Mouse (Mus musculus): ENCODE measurements around the gene Rab31. TPM values are rescaled to one million over a fixed set of nuclear protein-coding genes. Genes with fewer than 3 reads are reported as not detected.

Gene Rab31
- polyA plus RNA-seq, 1 experiment from 2014 or later: 73.0 TPM

DNA sequence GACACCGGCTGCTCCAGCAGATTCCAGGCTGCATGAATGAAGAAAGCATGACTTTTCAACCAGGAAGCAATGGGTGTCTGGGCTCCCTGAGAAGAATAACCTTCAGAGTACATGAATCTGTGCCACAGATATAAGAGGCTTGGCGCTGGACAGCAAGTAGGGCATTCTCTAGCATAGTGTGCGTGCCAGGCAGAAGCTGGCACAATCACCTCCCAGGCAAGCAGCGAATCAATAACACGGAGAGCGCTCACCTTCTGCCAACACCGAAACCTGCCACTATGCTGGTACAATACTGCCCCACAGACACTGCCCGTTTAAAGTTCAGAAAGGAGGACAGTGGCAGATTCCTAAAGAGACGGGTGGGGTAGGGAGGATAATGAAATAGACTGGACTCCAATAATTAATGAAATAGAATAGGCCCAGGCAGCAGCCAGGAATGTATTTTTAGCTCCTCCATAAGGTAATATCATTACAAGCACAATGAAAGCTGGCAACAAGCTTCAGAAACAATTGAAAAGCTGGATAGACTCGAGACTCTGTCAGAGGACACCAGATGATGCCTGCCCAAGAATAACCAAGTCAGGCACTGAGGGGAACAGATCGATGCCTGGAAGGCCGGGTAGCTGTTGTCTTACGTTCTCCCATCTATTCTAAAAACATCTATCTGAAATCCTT lies 59.6 kb downstream of the Rab31 start:
- Histone ChIP-seq H3K9me3 (peaks cover 16% of the 10 kb centered on the region), H3K36me3 (peaks cover 45% of the 10 kb centered on the region), H3K4me3 (no peak overlapping the region), H3K9ac (no peak overlapping the region), H3K27ac (no peak overlapping the region), H3K4me2 (no peak overlapping the region), H3K4me1 (replicated peaks) (no peaks in the 10 kb centered on the region), H3K27me3 (no peaks in the 10 kb centered on the region)
- no peak for ATAC-seq (ENCODE audit: low FRiP score)
- WGBS: 92% methylated on average over 13 of the region's 13 CpGs

- no peak overlapping the region for H3K4me2 ChIP-seq
- H3K9me3 ChIP-seq: peaks cover 16% of the 10 kb centered on the region
- H3K4me1 ChIP-seq (replicated peaks): no peaks in the 10 kb centered on the region
- H3K36me3 ChIP-seq: peaks cover 37% of the 10 kb centered on the region
- ATAC-seq (ENCODE audit: low FRiP score): no peak
- no peak overlapping the region for H3K4me3 ChIP-seq
- H3K27ac ChIP-seq: no peak overlapping the region
- no peak overlapping the region for H3K9ac ChIP-seq
- no peaks in the 10 kb centered on the region for H3K27me3 ChIP-seq
- 95% methylated on average over 5 of the region's 5 CpGs for WGBS
Measured at GRCm38 (mm10) chr17:65711779-65712178, 60.8 kb downstream of the Rab31 start.

- ATAC-seq (ENCODE audit: low FRiP score): no peak
- Histone ChIP-seq H3K27ac (no peak overlapping the region), H3K4me3 (no peak overlapping the region), H3K4me2 (no peak overlapping the region), H3K9me3 (peaks cover 16% of the 10 kb centered on the region), H3K27me3 (no peaks in the 10 kb centered on the region), H3K4me1 (replicated peaks) (no peaks in the 10 kb centered on the region), H3K36me3 (peaks cover 31% of the 10 kb centered on the region), H3K9ac (no peak overlapping the region)
- WGBS: 89% methylated on average over 11 of the region's 11 CpGs
Measured at GRCm38 (mm10) chr17:65710576-65710975, 62.0 kb downstream of the Rab31 start.

GRCm38 (mm10) chr17:65706220-65706619 lies 66.3 kb downstream of the Rab31 start:
- peaks cover 11% of the 10 kb centered on the region for H3K36me3 ChIP-seq
- WGBS: 87% methylated on average over 5 of the region's 5 CpGs
- H3K9me3 ChIP-seq: peaks cover 3% of the 10 kb centered on the region
- H3K4me1 ChIP-seq (replicated peaks): peaks cover 15% of the 10 kb centered on the region
- no peak overlapping the region for H3K9ac ChIP-seq
- no peak overlapping the region for H3K4me3 ChIP-seq
- H3K27ac ChIP-seq: no peak overlapping the region
- no peak overlapping the region for H3K4me2 ChIP-seq
- ATAC-seq (ENCODE audit: low FRiP score): no peak
- no peaks in the 10 kb centered on the region for H3K27me3 ChIP-seq

- no peak overlapping the region for H3K4me3 ChIP-seq
- H3K9ac ChIP-seq: no peak overlapping the region
- no peaks in the 10 kb centered on the region for H3K36me3 ChIP-seq
- no peak for ATAC-seq (ENCODE audit: low FRiP score)
- WGBS: 83% methylated on average over 13 of the region's 13 CpGs
- no peak overlapping the region for H3K27ac ChIP-seq
- H3K9me3 ChIP-seq: no peaks in the 10 kb centered on the region
- no peak overlapping the region for H3K4me2 ChIP-seq
- H3K27me3 ChIP-seq: no peaks in the 10 kb centered on the region
- H3K4me1 ChIP-seq (replicated peaks): peaks cover 28% of the 10 kb centered on the region
Measured at GRCm38 (mm10) chr17:65703527-65704391, 68.8 kb downstream of the Rab31 start.

DNA sequence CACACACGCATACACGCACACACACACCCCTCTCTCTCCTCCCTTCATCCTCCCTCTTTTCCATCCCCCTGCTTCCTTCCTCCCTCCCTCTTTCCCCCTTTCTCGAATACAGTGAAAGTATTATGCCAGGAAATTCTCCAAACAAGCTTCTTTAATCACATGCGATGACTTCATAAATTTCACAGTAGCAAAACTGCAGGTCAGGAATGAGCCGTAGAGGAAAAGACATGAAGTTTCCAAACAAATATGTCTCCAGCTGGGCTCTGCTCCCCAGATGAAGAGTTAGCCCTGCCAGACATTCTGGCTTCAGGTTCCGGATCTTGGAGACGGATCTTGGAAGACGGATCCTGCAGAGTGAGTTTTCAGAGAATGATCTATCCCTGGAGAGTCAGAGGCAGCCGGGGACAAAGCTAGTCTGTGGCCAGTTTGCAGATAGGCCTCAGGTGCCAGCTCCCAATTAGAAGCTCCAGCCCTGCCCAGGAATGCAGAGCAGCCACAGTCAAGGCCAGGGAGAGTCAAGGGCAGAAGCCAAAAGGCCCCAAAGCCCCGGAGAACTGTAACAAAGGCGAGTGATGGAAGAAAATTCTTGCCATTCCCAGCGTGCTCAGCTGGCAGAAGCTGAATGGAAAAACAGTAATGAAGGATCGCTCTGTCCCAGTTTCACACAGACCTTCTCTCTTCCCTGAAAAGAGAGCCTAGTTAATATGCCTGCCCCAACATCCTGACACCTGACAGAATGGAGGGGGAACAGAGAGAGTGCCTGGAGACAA lies 70.6 kb downstream of the Rab31 start:
- WGBS: 32% methylated on average over 13 of the region's 13 CpGs
- Histone ChIP-seq H3K4me2 (0 out of 2 replicates have a peak overlapping the region, but pooled peaks have one; percentile 10), H3K27me3 (no peaks in the 10 kb centered on the region), H3K27ac (peak overlapping the region; percentile 86), H3K9ac (peak overlapping the region; percentile 39; the same call in 1 of the 2 replicates), H3K9me3 (no peaks in the 10 kb centered on the region), H3K4me1 (replicated peaks) (peaks cover 34% of the 10 kb centered on the region), H3K36me3 (no peaks in the 10 kb centered on the region), H3K4me3 (no peak overlapping the region)
- ATAC-seq (ENCODE audit: low FRiP score): peak; percentile 64

GRCm38 (mm10) chr17:65701356-65701755 lies 71.2 kb downstream of the Rab31 start:
- WGBS: 76% methylated on average over 8 of the region's 8 CpGs
- ATAC-seq (ENCODE audit: low FRiP score): no peak
- no peak overlapping the region for H3K4me2 ChIP-seq
- H3K27me3 ChIP-seq: no peaks in the 10 kb centered on the region
- H3K9ac ChIP-seq: no peak overlapping the region
- H3K36me3 ChIP-seq: no peaks in the 10 kb centered on the region
- H3K9me3 ChIP-seq: no peaks in the 10 kb centered on the region
- peak overlapping the region; percentile 86 for H3K27ac ChIP-seq
- H3K4me1 ChIP-seq (replicated peaks): peaks cover 34% of the 10 kb centered on the region
- no peak overlapping the region for H3K4me3 ChIP-seq

DNA sequence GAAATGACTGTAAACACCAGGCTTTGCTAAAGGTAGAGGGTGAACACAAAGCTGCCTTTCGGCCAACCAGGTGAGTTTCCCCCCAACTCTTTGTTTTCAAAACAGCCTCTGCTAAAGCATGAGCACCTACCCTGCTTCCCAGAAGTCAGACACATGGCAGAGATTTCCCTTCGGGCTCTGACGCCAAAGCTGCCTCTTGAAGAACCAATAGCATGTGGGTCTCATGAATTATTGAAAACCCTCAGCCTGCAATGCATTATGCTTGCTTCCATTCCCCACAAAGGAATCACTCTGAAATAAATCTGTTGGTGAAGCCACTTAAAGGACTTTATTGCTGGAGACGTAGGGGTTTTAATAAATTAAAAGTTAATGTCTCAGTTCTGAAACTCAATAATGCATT lies 72.5 kb downstream of the Rab31 start:
- no peaks in the 10 kb centered on the region for H3K27me3 ChIP-seq
- ATAC-seq (ENCODE audit: low FRiP score): peak; percentile 68
- no peak overlapping the region for H3K4me3 ChIP-seq
- whole genome bisulfite sequencing: 35% methylated on average over 4 of the region's 4 CpGs
- peaks cover 34% of the 10 kb centered on the region for H3K4me1 ChIP-seq (replicated peaks)
- no peak overlapping the region for H3K9ac ChIP-seq
- no peaks in the 10 kb centered on the region for H3K9me3 ChIP-seq
- 0 out of 2 replicates have a peak overlapping the region, but pooled peaks have one; percentile 8 for H3K4me2 ChIP-seq
- peak overlapping the region; percentile 86 for H3K27ac ChIP-seq
- H3K36me3 ChIP-seq: peaks cover under 1% of the 10 kb centered on the region; the same call in 1 of the 2 replicates

DNA sequence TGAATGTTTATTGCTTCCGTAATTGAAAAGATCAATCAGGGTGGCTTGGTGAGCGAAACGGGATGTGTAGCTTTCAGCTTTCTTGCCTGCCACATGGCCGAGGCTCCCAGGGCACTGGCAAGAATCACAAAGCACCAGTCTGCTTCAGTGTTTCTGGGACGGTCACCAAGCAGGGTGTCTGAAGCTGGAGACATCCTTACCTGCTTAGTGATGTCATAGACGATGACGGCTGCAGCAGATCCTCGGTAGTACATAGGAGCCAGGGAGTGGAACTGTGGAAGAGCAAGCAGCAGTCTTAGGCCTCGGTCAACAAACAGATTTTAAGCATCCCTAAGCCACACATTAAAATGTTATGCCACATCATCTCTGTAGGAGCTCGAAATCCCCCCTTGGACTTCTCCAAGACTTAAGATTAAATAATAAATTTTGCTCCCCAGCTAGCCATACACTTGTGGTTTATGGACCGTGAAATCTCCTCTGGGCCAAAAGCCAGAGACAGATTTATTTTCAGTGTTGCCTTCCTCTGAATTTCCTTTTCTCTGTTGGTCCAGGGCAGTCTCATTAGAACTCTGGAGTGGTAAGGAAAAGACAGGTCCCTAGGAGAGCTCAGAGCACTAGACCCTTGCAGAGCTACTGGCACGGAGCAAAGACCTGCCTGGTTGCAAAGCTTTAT lies 74.6 kb downstream of the Rab31 start:
- no peaks in the 10 kb centered on the region for H3K27me3 ChIP-seq
- no peak overlapping the region for H3K4me3 ChIP-seq
- peaks cover 34% of the 10 kb centered on the region for H3K4me1 ChIP-seq (replicated peaks)
- peaks cover 4% of the 10 kb centered on the region; the same call in 1 of the 2 replicates for H3K36me3 ChIP-seq
- peak overlapping the region; percentile 45; the same call in 1 of the 2 replicates for H3K27ac ChIP-seq
- no peak overlapping the region for H3K4me2 ChIP-seq
- no peak overlapping the region for H3K9ac ChIP-seq
- H3K9me3 ChIP-seq: no peaks in the 10 kb centered on the region
- no peak for ATAC-seq (ENCODE audit: low FRiP score)
- 73% methylated on average over 12 of the region's 12 CpGs for WGBS

DNA sequence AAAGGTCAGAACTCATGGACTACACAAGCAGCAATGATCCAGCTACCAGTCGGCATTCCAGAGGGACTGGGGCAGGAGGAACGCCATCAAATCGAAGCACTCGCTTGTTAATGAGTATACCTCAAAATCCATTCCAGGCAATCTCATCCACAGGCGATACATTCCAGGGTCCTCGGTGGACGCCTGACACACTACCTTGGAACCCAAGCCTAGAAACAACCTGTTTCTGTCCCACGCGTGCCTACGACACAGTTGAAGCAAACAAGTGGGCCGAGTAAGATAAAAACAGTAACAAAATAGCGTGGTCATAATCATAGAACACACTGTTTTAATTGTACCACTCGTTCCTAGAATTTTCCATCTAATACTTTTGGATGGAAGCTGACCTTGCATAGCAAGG lies 75.6 kb downstream of the Rab31 start:
- no peak for ATAC-seq (ENCODE audit: low FRiP score)
- no peaks in the 10 kb centered on the region for H3K9me3 ChIP-seq
- H3K9ac ChIP-seq: no peak overlapping the region
- H3K4me2 ChIP-seq: no peak overlapping the region
- peaks cover 25% of the 10 kb centered on the region for H3K4me1 ChIP-seq (replicated peaks)
- H3K4me3 ChIP-seq: no peak overlapping the region
- no peaks in the 10 kb centered on the region for H3K27me3 ChIP-seq
- peaks cover 4% of the 10 kb centered on the region; the same call in 1 of the 2 replicates for H3K36me3 ChIP-seq
- no peak overlapping the region for H3K27ac ChIP-seq
- 96% methylated on average over 13 of the region's 13 CpGs for WGBS

GRCm38 (mm10) chr17:65692276-65692675 lies 80.3 kb downstream of the Rab31 start:
- no peak overlapping the region for H3K27ac ChIP-seq
- H3K36me3 ChIP-seq: peaks cover 16% of the 10 kb centered on the region
- WGBS: 88% methylated on average over 4 of the region's 4 CpGs
- no peak overlapping the region for H3K9ac ChIP-seq
- H3K4me3 ChIP-seq: no peak overlapping the region
- H3K9me3 ChIP-seq: no peaks in the 10 kb centered on the region
- H3K4me2 ChIP-seq: no peak overlapping the region
- H3K27me3 ChIP-seq: no peaks in the 10 kb centered on the region
- no peak for ATAC-seq (ENCODE audit: low FRiP score)
- H3K4me1 ChIP-seq (replicated peaks): no peaks in the 10 kb centered on the region
